In genomic region chr9:107994464-107994863, GRCm38 (mm10) we compare ENCODE assay signal across 20 mouse cellular contexts. TPM values are rescaled to one million over a fixed set of nuclear protein-coding genes. Genes with fewer than 3 reads are reported as not detected.
DNase-seq lines count a peak whose midpoint lies in the region; ATAC-seq and TF ChIP-seq lines count a peak whose summit lies in the region.
"Had no signal": no experiment of that assay in that cellular context is flagged by ENCODE, and none has a peak within 500 bp of the region (broad histone marks: within the 10 kb centered on the region; RNA-seq: fewer than 3 reads in every experiment).

No protein-coding gene starts in this region.

- peak overlapping the region; percentile 40 for H3K9ac ChIP-seq in heart, embryonic 13.5 days
- H3K9ac ChIP-seq in liver, embryonic 15.5 days, result no peak overlapping the region
- H3K9ac ChIP-seq in liver, postnatal 0 days (replicated peaks), result no peak overlapping the region
- H3K9ac ChIP-seq in forebrain, postnatal 0 days, result no peak overlapping the region
- H3K9ac ChIP-seq: limb, embryonic 13.5 days had no signal

- H3K27me3 ChIP-seq in heart, embryonic 13.5 days (replicated peaks), result no peaks in the 10 kb centered on the region
- 0 out of 2 replicates have a peak, but pooled peaks cover 3% of the 10 kb centered on the region for H3K27me3 ChIP-seq in liver, embryonic 15.5 days
- no peaks in the 10 kb centered on the region for H3K27me3 ChIP-seq in liver, postnatal 0 days (ENCODE audit: insufficient read depth, low read length)
- H3K27me3 ChIP-seq in forebrain, postnatal 0 days (ENCODE audit: insufficient read depth, low read length), result no peaks in the 10 kb centered on the region
- H3K27me3 ChIP-seq: limb, embryonic 13.5 days had no signal

- no peak overlapping the region for H3K4me3 ChIP-seq in heart, embryonic 13.5 days
- H3K4me3 ChIP-seq in liver, embryonic 15.5 days (replicated peaks), result no peak overlapping the region
- no peak overlapping the region for H3K4me3 ChIP-seq in liver, postnatal 0 days (ENCODE audit: low read depth, low read length)
- H3K4me3 ChIP-seq in forebrain, postnatal 0 days (ENCODE audit: low read depth, low read length), result no peak overlapping the region
- H3K4me3 ChIP-seq: gastrocnemius, adult 2 months; limb, embryonic 13.5 days; midbrain, embryonic 10.5 days had no signal

- TF ChIP-seq EP300 in liver, postnatal 0 days (IDR thresholded peaks at IDR 0.05; ENCODE audit: low read depth), result no peak; the same call in 1 of the 2 replicates

- DNase-seq in heart, adult 9 months (ENCODE audit: low spot score in 2 of 2), result no peak
- DNase-seq in liver, postnatal 0 days, result no peak
- no peak for DNase-seq in cerebellum, adult 11-12 months
- no peak for DNase-seq in forebrain, postnatal 0 days
- DNase-seq: adrenal gland, postnatal 14 days; cerebellum, adult 11 months; cerebellum, postnatal 25 days; gastrocnemius, adult 2 months; lung, adult 18-20 months; lung, postnatal 14 days; right cerebral cortex, postnatal 25 days; thymus, adult 2 months had no signal

- no peak overlapping the region for H3K4me2 ChIP-seq in heart, embryonic 13.5 days
- no peak overlapping the region for H3K4me2 ChIP-seq in liver, embryonic 15.5 days
- H3K4me2 ChIP-seq in liver, postnatal 0 days (ENCODE audit: low read depth, low read length), result no peak overlapping the region
- H3K4me2 ChIP-seq in forebrain, postnatal 0 days (ENCODE audit: low read depth), result no peak overlapping the region
- H3K4me2 ChIP-seq: limb, embryonic 13.5 days had no signal

- TF ChIP-seq CTCF in liver, postnatal 0 days (IDR thresholded peaks at IDR 0.05; ENCODE audit: low read depth), result no peak
- no peak for TF ChIP-seq CTCF in forebrain, postnatal 0 days (IDR thresholded peaks at IDR 0.05; ENCODE audit: low read depth)

- H3K4me1 ChIP-seq in heart, embryonic 13.5 days, result peaks cover 14% of the 10 kb centered on the region
- peaks cover 9% of the 10 kb centered on the region for H3K4me1 ChIP-seq in liver, embryonic 15.5 days (replicated peaks)
- no peaks in the 10 kb centered on the region for H3K4me1 ChIP-seq in liver, postnatal 0 days (ENCODE audit: insufficient read depth)
- no peaks in the 10 kb centered on the region for H3K4me1 ChIP-seq in forebrain, postnatal 0 days (ENCODE audit: insufficient read depth)
- H3K4me1 ChIP-seq: midbrain, embryonic 10.5 days had no signal

- no peaks in the 10 kb centered on the region for H3K36me3 ChIP-seq in heart, embryonic 13.5 days
- H3K36me3 ChIP-seq in liver, embryonic 15.5 days (replicated peaks), result no peaks in the 10 kb centered on the region
- no peaks in the 10 kb centered on the region for H3K36me3 ChIP-seq in liver, postnatal 0 days (replicated peaks; ENCODE audit: insufficient read depth, low read length)
- H3K36me3 ChIP-seq in forebrain, postnatal 0 days (ENCODE audit: insufficient read depth), result no peaks in the 10 kb centered on the region
- H3K36me3 ChIP-seq: limb, embryonic 13.5 days; midbrain, embryonic 10.5 days had no signal

- ATAC-seq in heart, embryonic 13.5 days (ENCODE audit: extremely low read depth, insufficient number of reproducible peaks, low FRiP score, low TSS enrichment), result no peak
- ATAC-seq in liver, embryonic 15.5 days (ENCODE audit: insufficient read depth), result no peak
- ATAC-seq in liver, postnatal 0 days, result no peak
- ATAC-seq in granulocyte monocyte progenitor cell, adult 5-6 weeks (replicated peaks; ENCODE audit: poor library complexity, severe bottlenecking), result peak; percentile 52; the same call in 1 of the 2 replicates
- no peak for ATAC-seq in forebrain, postnatal 0 days
- ATAC-seq: hindbrain, postnatal 0 days; intestine, postnatal 0 days; Patski had no signal

- WGBS in heart, embryonic 13.5 days, result 23% methylated on average over 2 of the region's 2 CpGs
- WGBS in liver, embryonic 15.5 days (ENCODE audit: insufficient replicate concordance), result 15% methylated on average over 2 of the region's 2 CpGs
- 23% methylated on average over 2 of the region's 2 CpGs for WGBS in liver, postnatal 0 days (ENCODE audit: insufficient replicate concordance)
- WGBS in forebrain, postnatal 0 days, result 78% methylated on average over 2 of the region's 2 CpGs

- peak overlapping the region; percentile 40; the same call in 1 of the 2 replicates for H3K27ac ChIP-seq in heart, embryonic 13.5 days (replicated peaks)
- 0 out of 2 replicates have a peak overlapping the region, but pooled peaks have one; percentile 0 for H3K27ac ChIP-seq in liver, embryonic 15.5 days (replicated peaks)
- H3K27ac ChIP-seq in liver, postnatal 0 days (ENCODE audit: low read depth), result no peak overlapping the region
- H3K27ac ChIP-seq in forebrain, postnatal 0 days (ENCODE audit: low read depth, low read length), result no peak overlapping the region
- H3K27ac ChIP-seq: gastrocnemius, adult 2 months; hindbrain, postnatal 0 days; limb, embryonic 13.5 days; midbrain, embryonic 10.5 days had no signal

- H3K9me3 ChIP-seq in heart, embryonic 13.5 days, result no peaks in the 10 kb centered on the region
- H3K9me3 ChIP-seq in liver, embryonic 15.5 days (replicated peaks), result no peaks in the 10 kb centered on the region
- H3K9me3 ChIP-seq in liver, postnatal 0 days (ENCODE audit: low read length), result no peaks in the 10 kb centered on the region
- no peaks in the 10 kb centered on the region for H3K9me3 ChIP-seq in forebrain, postnatal 0 days (ENCODE audit: low read length)
- H3K9me3 ChIP-seq: limb, embryonic 13.5 days; midbrain, embryonic 10.5 days had no signal

RNA-seq across cellular contexts. Expression of gene Gm20662, which starts 1.7 kb away (rescaled TPM):
- 0.71 TPM in 1 of 2 replicates, not detected in the other for polyA plus RNA-seq in heart, embryonic 13.5 days (2015; fragmentation: Nextera tagmentation; extraction: Ambion mirVana)
- polyA plus RNA-seq in liver, embryonic 15.5 days (2015; fragmentation: Nextera tagmentation; extraction: Ambion mirVana), result not detected in 2 replicates
- 0.07 TPM in 1 of 2 replicates, not detected in the other for polyA plus RNA-seq in liver, postnatal 0 days (2015; fragmentation: Nextera tagmentation; extraction: Ambion mirVana)
- 0.62 and 5.3 TPM in 2 replicates for total RNA-seq in granulocyte monocyte progenitor cell, adult 5-6 weeks (2014; fragmentation: Nextera tagmentation)
- total RNA-seq in granulocyte monocyte progenitor cell, adult 5-6 weeks (2017), result not detected in 2 replicates
- total RNA-seq in forebrain, postnatal 0 days (2014; rRNA removed), result 4.2 and 7.9 TPM in 2 replicates
- not detected in 2 replicates for polyA plus RNA-seq in forebrain, postnatal 0 days (2015; fragmentation: Nextera tagmentation; extraction: Ambion mirVana)
- total RNA-seq: adrenal gland, postnatal 14 days; gastrocnemius, adult 2 months had no signal
- polyA plus RNA-seq: hindbrain, postnatal 0 days; intestine, postnatal 0 days; Patski had no signal

RNA-seq across cellular contexts. Expression of gene Cdhr4, which starts 2.2 kb away (rescaled TPM):
- 7.6 and 7.7 TPM in 2 replicates for polyA plus RNA-seq in heart, embryonic 13.5 days (2015; fragmentation: Nextera tagmentation; extraction: Ambion mirVana)
- 1.1 and 1.5 TPM in 2 replicates for polyA plus RNA-seq in liver, embryonic 15.5 days (2015; fragmentation: Nextera tagmentation; extraction: Ambion mirVana)
- 0.75 and 1.1 TPM in 2 replicates for polyA plus RNA-seq in liver, postnatal 0 days (2015; fragmentation: Nextera tagmentation; extraction: Ambion mirVana)
- total RNA-seq in granulocyte monocyte progenitor cell, adult 5-6 weeks (2014; fragmentation: Nextera tagmentation), result 3.0 TPM in 1 of 2 replicates, not detected in the other
- 0.69 TPM in 1 of 2 replicates, not detected in the other for total RNA-seq in granulocyte monocyte progenitor cell, adult 5-6 weeks (2017)
- total RNA-seq in forebrain, postnatal 0 days (2014; rRNA removed), result 3.1 and 4.4 TPM in 2 replicates
- polyA plus RNA-seq in forebrain, postnatal 0 days (2015; fragmentation: Nextera tagmentation; extraction: Ambion mirVana), result 0.38 and 0.69 TPM in 2 replicates
- polyA plus RNA-seq: Patski had no signal

RNA-seq across cellular contexts. Expression of gene Ip6k1, which starts 7.8 kb away (rescaled TPM):
- polyA plus RNA-seq in heart, embryonic 13.5 days (2015; fragmentation: Nextera tagmentation; extraction: Ambion mirVana), result 37.0 and 40.7 TPM in 2 replicates
- 35.3 and 45.1 TPM in 2 replicates for polyA plus RNA-seq in liver, embryonic 15.5 days (2015; fragmentation: Nextera tagmentation; extraction: Ambion mirVana)
- 18.4 and 19.8 TPM in 2 replicates for polyA plus RNA-seq in liver, postnatal 0 days (2015; fragmentation: Nextera tagmentation; extraction: Ambion mirVana)
- 27.1 TPM in 2 replicates for total RNA-seq in granulocyte monocyte progenitor cell, adult 5-6 weeks (2014; fragmentation: Nextera tagmentation)
- total RNA-seq in granulocyte monocyte progenitor cell, adult 5-6 weeks (2017), result 31.6 and 42.7 TPM in 2 replicates
- total RNA-seq in forebrain, postnatal 0 days (2014; rRNA removed), result 240 and 251 TPM in 2 replicates
- 70.5 and 86.9 TPM in 2 replicates for polyA plus RNA-seq in forebrain, postnatal 0 days (2015; fragmentation: Nextera tagmentation; extraction: Ambion mirVana)

RNA-seq across cellular contexts. Expression of gene Inka1, which starts 8.8 kb away (rescaled TPM):
- polyA plus RNA-seq in heart, embryonic 13.5 days (2015; fragmentation: Nextera tagmentation; extraction: Ambion mirVana), result 50.6 and 52.7 TPM in 2 replicates
- 50.5 and 50.8 TPM in 2 replicates for polyA plus RNA-seq in liver, embryonic 15.5 days (2015; fragmentation: Nextera tagmentation; extraction: Ambion mirVana)
- 28.5 and 30.6 TPM in 2 replicates for polyA plus RNA-seq in liver, postnatal 0 days (2015; fragmentation: Nextera tagmentation; extraction: Ambion mirVana)
- 16.7 and 29.9 TPM in 2 replicates for total RNA-seq in granulocyte monocyte progenitor cell, adult 5-6 weeks (2014; fragmentation: Nextera tagmentation)
- total RNA-seq in granulocyte monocyte progenitor cell, adult 5-6 weeks (2017), result 18.6 and 23.2 TPM in 2 replicates
- total RNA-seq in forebrain, postnatal 0 days (2014; rRNA removed), result 6.3 and 7.8 TPM in 2 replicates
- polyA plus RNA-seq in forebrain, postnatal 0 days (2015; fragmentation: Nextera tagmentation; extraction: Ambion mirVana), result 20.3 and 23.0 TPM in 2 replicates

RNA-seq across cellular contexts. Expression of gene Gm20661, which starts 11.6 kb away (rescaled TPM):
- 3.8 and 4.6 TPM in 2 replicates for polyA plus RNA-seq in heart, embryonic 13.5 days (2015; fragmentation: Nextera tagmentation; extraction: Ambion mirVana)
- polyA plus RNA-seq in liver, embryonic 15.5 days (2015; fragmentation: Nextera tagmentation; extraction: Ambion mirVana), result 0.54 and 0.66 TPM in 2 replicates
- 0.12 and 0.31 TPM in 2 replicates for polyA plus RNA-seq in liver, postnatal 0 days (2015; fragmentation: Nextera tagmentation; extraction: Ambion mirVana)
- 0.47 TPM in 1 of 2 replicates, not detected in the other for total RNA-seq in granulocyte monocyte progenitor cell, adult 5-6 weeks (2014; fragmentation: Nextera tagmentation)
- total RNA-seq in granulocyte monocyte progenitor cell, adult 5-6 weeks (2017), result not detected in 2 replicates
- 0.46 TPM in 1 of 2 replicates, not detected in the other for total RNA-seq in forebrain, postnatal 0 days (2014; rRNA removed)
- 0.12 and 0.20 TPM in 2 replicates for polyA plus RNA-seq in forebrain, postnatal 0 days (2015; fragmentation: Nextera tagmentation; extraction: Ambion mirVana)
- total RNA-seq: gastrocnemius, adult 2 months had no signal
- polyA plus RNA-seq: Patski had no signal

Comparison
In these comparisons a context has a peak if more than half of its experiments do, and no peak if none do; other contexts are left out.
1. H3K27ac ChIP-seq: peak in heart, embryonic 13.5 days (single experiment) and liver, embryonic 15.5 days (single experiment); none in liver, postnatal 0 days (single experiment) and forebrain, postnatal 0 days (single experiment).